Mouse (Mus musculus): ENCODE measurements at regions not wholly inside any gene's neighbourhood (a gene's known extent, or its start where the extent isn't known, plus 50 kb on each side); places are given as distances from the start of the nearest gene placed in this dataset.

GRCm38 (mm10) chr1:136726145-136726935 is 101.6 kb downstream of the Zfp281 start:
- 55% methylated on average over 11 of the region's 11 CpGs for WGBS
- ATAC-seq (ENCODE audit: low FRiP score): no peak
- Histone ChIP-seq H3K27me3 (peaks cover 17% of the 10 kb centered on the region), H3K4me3 (no peak overlapping the region), H3K27ac (no peak overlapping the region), H3K9ac (no peak overlapping the region), H3K36me3 (no peaks in the 10 kb centered on the region), H3K4me2 (no peak overlapping the region), H3K9me3 (no peaks in the 10 kb centered on the region), H3K4me1 (replicated peaks) (0 out of 2 replicates have a peak, but pooled peaks cover 3% of the 10 kb centered on the region)

- Histone ChIP-seq H3K9me3 (no peaks in the 10 kb centered on the region), H3K9ac (no peak overlapping the region), H3K27ac (no peak overlapping the region), H3K4me2 (no peak overlapping the region), H3K36me3 (no peaks in the 10 kb centered on the region), H3K4me1 (replicated peaks) (0 out of 2 replicates have a peak, but pooled peaks cover 3% of the 10 kb centered on the region), H3K27me3 (peaks cover 23% of the 10 kb centered on the region), H3K4me3 (no peak overlapping the region)
- WGBS: 17% methylated on average over 7 of the region's 7 CpGs
- no peak for ATAC-seq (ENCODE audit: low FRiP score)
These were observed 103.3 kb downstream of the Zfp281 start for GRCm38 (mm10) chr1:136727868-136728631.

- no peak for ATAC-seq (ENCODE audit: low FRiP score)
- Histone ChIP-seq H3K4me3 (no peak overlapping the region), H3K27me3 (peaks cover 25% of the 10 kb centered on the region), H3K4me2 (no peak overlapping the region), H3K27ac (no peak overlapping the region), H3K9ac (no peak overlapping the region), H3K4me1 (replicated peaks) (0 out of 2 replicates have a peak, but pooled peaks cover 3% of the 10 kb centered on the region), H3K36me3 (no peaks in the 10 kb centered on the region), H3K9me3 (no peaks in the 10 kb centered on the region)
- WGBS: 70% methylated on average over 4 of the region's 4 CpGs
These were observed 103.9 kb downstream of the Zfp281 start for GRCm38 (mm10) chr1:136728632-136728944.

GRCm38 (mm10) chr1:136730638-136731037 is 105.9 kb downstream of the Zfp281 start:
- ATAC-seq (ENCODE audit: low FRiP score): no peak
- peaks cover 25% of the 10 kb centered on the region for H3K27me3 ChIP-seq

GRCm38 (mm10) chr1:136738030-136738429 is 113.3 kb downstream of the Zfp281 start:
- Histone ChIP-seq H3K27ac (no peak overlapping the region), H3K36me3 (no peaks in the 10 kb centered on the region), H3K4me3 (no peak overlapping the region), H3K27me3 (0 out of 2 replicates have a peak, but pooled peaks cover 3% of the 10 kb centered on the region), H3K9ac (no peak overlapping the region), H3K4me2 (no peak overlapping the region), H3K9me3 (no peaks in the 10 kb centered on the region), H3K4me1 (replicated peaks) (no peaks in the 10 kb centered on the region)
- 11% methylated on average over 5 of the region's 5 CpGs for WGBS
- ATAC-seq (ENCODE audit: low FRiP score): no peak

More at GRCm38 (mm10) chr1:136730638-136731037, 105.9 kb downstream of the Zfp281 start:
- WGBS: 51% methylated on average over 11 of the region's 11 CpGs
- H3K27ac ChIP-seq: no peak overlapping the region
- H3K9me3 ChIP-seq: no peaks in the 10 kb centered on the region
- H3K4me3 ChIP-seq: no peak overlapping the region
- no peaks in the 10 kb centered on the region for H3K36me3 ChIP-seq
- H3K9ac ChIP-seq: no peak overlapping the region
- H3K4me2 ChIP-seq: no peak overlapping the region
- 0 out of 2 replicates have a peak, but pooled peaks cover 3% of the 10 kb centered on the region for H3K4me1 ChIP-seq (replicated peaks)

GRCm38 (mm10) chr1:136739486-136739885 is 114.8 kb downstream of the Zfp281 start:
- no peak for ATAC-seq (ENCODE audit: low FRiP score)
- 85% methylated on average over 5 of the region's 5 CpGs for WGBS
- Histone ChIP-seq H3K27ac (no peak overlapping the region), H3K4me3 (no peak overlapping the region), H3K36me3 (no peaks in the 10 kb centered on the region), H3K4me2 (no peak overlapping the region), H3K9ac (no peak overlapping the region), H3K27me3 (no peaks in the 10 kb centered on the region), H3K4me1 (replicated peaks) (no peaks in the 10 kb centered on the region), H3K9me3 (no peaks in the 10 kb centered on the region)

GRCm38 (mm10) chr1:136741061-136741460 is 116.4 kb downstream of the Zfp281 start:
- 93% methylated on average over 10 of the region's 10 CpGs for WGBS
- Histone ChIP-seq H3K27me3 (no peaks in the 10 kb centered on the region), H3K4me1 (replicated peaks) (no peaks in the 10 kb centered on the region), H3K4me2 (no peak overlapping the region), H3K9ac (no peak overlapping the region), H3K36me3 (no peaks in the 10 kb centered on the region), H3K27ac (no peak overlapping the region), H3K4me3 (no peak overlapping the region), H3K9me3 (no peaks in the 10 kb centered on the region)
- ATAC-seq (ENCODE audit: low FRiP score): no peak

GRCm38 (mm10) chr1:136749188-136749587 is 124.5 kb downstream of the Zfp281 start:
- Histone ChIP-seq H3K9ac (no peak overlapping the region), H3K4me2 (no peak overlapping the region), H3K9me3 (no peaks in the 10 kb centered on the region), H3K27ac (no peak overlapping the region), H3K36me3 (no peaks in the 10 kb centered on the region), H3K4me1 (replicated peaks) (no peaks in the 10 kb centered on the region), H3K4me3 (no peak overlapping the region), H3K27me3 (no peaks in the 10 kb centered on the region)
- no peak for ATAC-seq (ENCODE audit: low FRiP score)
- WGBS: 56% methylated on average over 8 of the region's 8 CpGs

- H3K9ac ChIP-seq: no peak overlapping the region
- no peak overlapping the region for H3K4me3 ChIP-seq
- no peak for ATAC-seq (ENCODE audit: low FRiP score)
- H3K27ac ChIP-seq: no peak overlapping the region
- no peaks in the 10 kb centered on the region for H3K9me3 ChIP-seq
- H3K27me3 ChIP-seq: no peaks in the 10 kb centered on the region
- no peaks in the 10 kb centered on the region for H3K4me1 ChIP-seq (replicated peaks)
- H3K4me2 ChIP-seq: no peak overlapping the region
- WGBS: 83% methylated on average over 14 of the region's 14 CpGs
- no peaks in the 10 kb centered on the region for H3K36me3 ChIP-seq
These were observed 126.9 kb downstream of the Zfp281 start for GRCm38 (mm10) chr1:136751464-136752191.

- Histone ChIP-seq H3K9me3 (no peaks in the 10 kb centered on the region), H3K9ac (no peak overlapping the region), H3K4me3 (no peak overlapping the region), H3K27ac (no peak overlapping the region), H3K27me3 (no peaks in the 10 kb centered on the region), H3K4me2 (no peak overlapping the region), H3K4me1 (replicated peaks) (no peaks in the 10 kb centered on the region), H3K36me3 (no peaks in the 10 kb centered on the region)
- WGBS: 93% methylated on average over 6 of the region's 6 CpGs
- no peak for ATAC-seq (ENCODE audit: low FRiP score)
These were observed 129.6 kb downstream of the Zfp281 start for GRCm38 (mm10) chr1:136754286-136754685.

- 67% methylated on average over 10 of the region's 10 CpGs for WGBS
- ATAC-seq (ENCODE audit: low FRiP score): no peak
- no peaks in the 10 kb centered on the region for H3K27me3 ChIP-seq
- H3K36me3 ChIP-seq: no peaks in the 10 kb centered on the region
- no peak overlapping the region for H3K27ac ChIP-seq
- H3K4me1 ChIP-seq (replicated peaks): no peaks in the 10 kb centered on the region
- no peaks in the 10 kb centered on the region for H3K9me3 ChIP-seq
- H3K9ac ChIP-seq: no peak overlapping the region
- no peak overlapping the region for H3K4me3 ChIP-seq
- H3K4me2 ChIP-seq: no peak overlapping the region
These were observed 134.0 kb downstream of the Zfp281 start for GRCm38 (mm10) chr1:136758730-136759129.

GRCm38 (mm10) chr1:136759164-136759563 is 134.5 kb downstream of the Zfp281 start:
- no peak for ATAC-seq (ENCODE audit: low FRiP score)
- H3K4me2 ChIP-seq: no peak overlapping the region
- H3K9me3 ChIP-seq: no peaks in the 10 kb centered on the region
- WGBS: 82% methylated on average over 4 of the region's 4 CpGs
- no peak overlapping the region for H3K27ac ChIP-seq
- H3K27me3 ChIP-seq: no peaks in the 10 kb centered on the region
- H3K36me3 ChIP-seq: no peaks in the 10 kb centered on the region
- no peak overlapping the region for H3K4me3 ChIP-seq
- no peaks in the 10 kb centered on the region for H3K4me1 ChIP-seq (replicated peaks)
- no peak overlapping the region for H3K9ac ChIP-seq

Measured in hindbrain, embryonic 13.5 days (tissue).